Mouse (Mus musculus): ENCODE results near the gene Asap2.

The Asap2 gene

GRCm38 (mm10) chr12:21165157-21165556 lies 174.9 kb downstream of the Asap2 start:
- no peak for DNase-seq (ENCODE audit: extremely low read depth, insufficient read length, low spot score)

- no peak for DNase-seq (ENCODE audit: extremely low read depth, insufficient read length, low spot score)
These were observed 175.7 kb downstream of the Asap2 start for GRCm38 (mm10) chr12:21165891-21166342.

GRCm38 (mm10) chr12:21166884-21167575 lies 176.8 kb downstream of the Asap2 start:
- DNase-seq (ENCODE audit: extremely low read depth, insufficient read length, low spot score): no peak

- DNase-seq (ENCODE audit: extremely low read depth, insufficient read length, low spot score): no peak
These were observed 177.5 kb downstream of the Asap2 start for GRCm38 (mm10) chr12:21167741-21168140.

GRCm38 (mm10) chr12:21168149-21168548 lies 177.9 kb downstream of the Asap2 start:
- no peak for DNase-seq (ENCODE audit: extremely low read depth, insufficient read length, low spot score)

GRCm38 (mm10) chr12:21171776-21172490 lies 181.7 kb downstream of the Asap2 start:
- DNase-seq (ENCODE audit: extremely low read depth, insufficient read length, low spot score): no peak

- DNase-seq (ENCODE audit: extremely low read depth, insufficient read length, low spot score): no peak
These were observed 183.7 kb downstream of the Asap2 start for GRCm38 (mm10) chr12:21173847-21174412.

- DNase-seq (ENCODE audit: extremely low read depth, insufficient read length, low spot score): no peak
These were observed 186.1 kb downstream of the Asap2 start for GRCm38 (mm10) chr12:21176399-21176798.

GRCm38 (mm10) chr12:21177123-21177698 lies 187.0 kb downstream of the Asap2 start:
- no peak for DNase-seq (ENCODE audit: extremely low read depth, insufficient read length, low spot score)

- no peak for DNase-seq (ENCODE audit: extremely low read depth, insufficient read length, low spot score)
These were observed 189.8 kb downstream of the Asap2 start for GRCm38 (mm10) chr12:21180091-21180490.

- DNase-seq (ENCODE audit: extremely low read depth, insufficient read length, low spot score): no peak
These were observed 192.5 kb downstream of the Asap2 start for GRCm38 (mm10) chr12:21182786-21183185.

- no peak for DNase-seq (ENCODE audit: extremely low read depth, insufficient read length, low spot score)
These were observed 193.1 kb downstream of the Asap2 start for GRCm38 (mm10) chr12:21183321-21183720.

- DNase-seq (ENCODE audit: extremely low read depth, insufficient read length, low spot score): no peak
These were observed 195.9 kb downstream of the Asap2 start for GRCm38 (mm10) chr12:21186145-21186544.

- no peak for DNase-seq (ENCODE audit: extremely low read depth, insufficient read length, low spot score)
These were observed 198.6 kb downstream of the Asap2 start for GRCm38 (mm10) chr12:21188880-21189279.

GRCm38 (mm10) chr12:21191546-21191945 lies 201.3 kb downstream of the Asap2 start:
- no peak for DNase-seq (ENCODE audit: extremely low read depth, insufficient read length, low spot score)

- DNase-seq (ENCODE audit: extremely low read depth, insufficient read length, low spot score): no peak
These were observed 205.2 kb downstream of the Asap2 start for GRCm38 (mm10) chr12:21195497-21195896.

GRCm38 (mm10) chr12:21196420-21196819 lies 206.2 kb downstream of the Asap2 start:
- DNase-seq (ENCODE audit: extremely low read depth, insufficient read length, low spot score): no peak

- DNase-seq (ENCODE audit: extremely low read depth, insufficient read length, low spot score): no peak
These were observed 210.4 kb downstream of the Asap2 start for GRCm38 (mm10) chr12:21200613-21201012.

GRCm38 (mm10) chr12:21201485-21202269 lies 211.4 kb downstream of the Asap2 start:
- no peak for DNase-seq (ENCODE audit: extremely low read depth, insufficient read length, low spot score)

GRCm38 (mm10) chr12:21204701-21205312 lies 214.5 kb downstream of the Asap2 start:
- no peak for DNase-seq (ENCODE audit: extremely low read depth, insufficient read length, low spot score)
